Mouse (Mus musculus) spleen, adult 2 months (tissue): ENCODE measurements at regions not wholly inside any gene's neighbourhood (a gene's known extent, or its start where the extent isn't known, plus 50 kb on each side); places are given as distances from the start of the nearest gene placed in this dataset.

ENCODE experiments used
- CTCF ChIP-seq: fragments of 200-500 bp; IDR thresholded peaks from 2 replicates; pipeline ENCODE4 v1.5.1; 2011; ENCODE audit warnings: mild to moderate bottlenecking, inconsistent platforms; ENCODE audit not compliant: insufficient read depth, insufficient read length, insufficient replicate concordance; ENCODE audit errors: extremely low read depth
- POLR2A ChIP-seq: fragments of 200-500 bp; IDR thresholded peaks from 2 replicates; pipeline ENCODE4 v1.6.1; 2011; ENCODE audit warnings: low read depth, low read length, inconsistent platforms

DNA sequence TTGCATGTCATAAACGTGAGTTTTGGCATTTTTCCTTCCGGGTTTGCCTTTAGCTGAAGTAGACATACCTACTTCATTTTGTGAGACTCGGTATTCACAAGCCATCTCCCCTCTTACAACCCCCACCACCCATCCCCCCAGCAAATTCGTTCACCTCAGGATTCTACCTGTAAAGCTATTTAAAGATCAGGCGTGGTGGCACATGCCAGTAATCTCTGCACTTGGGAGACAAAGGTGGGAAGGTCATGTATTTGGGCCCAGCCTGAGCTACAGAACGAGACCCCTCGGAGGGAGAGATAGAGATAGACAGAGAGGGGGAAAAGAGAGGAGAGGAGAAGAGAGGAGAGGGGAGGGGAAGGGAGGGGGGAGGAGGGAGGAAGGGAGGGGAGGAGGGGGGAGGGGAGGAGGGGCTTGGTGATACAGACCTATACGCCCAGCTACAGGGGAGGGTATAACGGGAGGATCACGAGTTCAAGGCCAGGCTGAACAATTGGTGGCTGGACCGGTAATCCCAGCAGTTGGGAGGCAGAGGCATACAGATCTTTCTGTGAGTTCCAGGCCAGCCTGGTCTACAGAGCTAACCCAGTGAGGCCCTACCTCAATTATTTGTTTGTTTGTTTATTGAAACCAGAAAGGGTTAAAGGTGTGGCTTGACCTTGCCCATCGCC lies 83.9 kb upstream of the Tbx3 start:
- TF ChIP-seq CTCF = no peak
- no peak for TF ChIP-seq POLR2A
